Mouse (Mus musculus) myocyte (in vitro differentiated cells): ENCODE data around the gene Unkl.

Source experiments
- E2F4 ChIP-seq: IDR thresholded peaks from one replicate; pipeline ENCODE4 v1.6.1; 2011; ENCODE audit warnings: mild to moderate bottlenecking, control low read depth, moderate library complexity; ENCODE audit not compliant: insufficient read depth
- MYOG ChIP-seq, 3 experiments: IDR thresholded peaks; one replicate each; pipeline ENCODE4 v1.6.1; 2011; ENCODE audit warnings: control low read depth in 2 of 3, low read depth in 2 of 3, mild to moderate bottlenecking in 2 of 3; ENCODE audit not compliant: insufficient read length in 2 of 3, control insufficient read depth in 1 of 3, insufficient read depth in 1 of 3
- POLR2A ChIP-seq: IDR thresholded peaks from one replicate; pipeline ENCODE4 v1.6.1; 2011; ENCODE audit warnings: low read depth, mild to moderate bottlenecking, control low read depth, moderate library complexity; ENCODE audit not compliant: insufficient read length
- TCF12 ChIP-seq: IDR thresholded peaks from one replicate; pipeline ENCODE4 v1.6.1; 2011; ENCODE audit warnings: mild to moderate bottlenecking, control low read depth; ENCODE audit not compliant: poor library complexity, insufficient read depth, severe bottlenecking
- TCF3 ChIP-seq: IDR thresholded peaks from one replicate; pipeline ENCODE4 v1.6.1; 2011; ENCODE audit warnings: low read depth, control low read depth; ENCODE audit not compliant: insufficient read length
- USF1 ChIP-seq: IDR thresholded peaks from one replicate; pipeline ENCODE4 v1.6.1; 2011; ENCODE audit warnings: low read depth, mild to moderate bottlenecking, control low read depth, moderate library complexity

DNA sequence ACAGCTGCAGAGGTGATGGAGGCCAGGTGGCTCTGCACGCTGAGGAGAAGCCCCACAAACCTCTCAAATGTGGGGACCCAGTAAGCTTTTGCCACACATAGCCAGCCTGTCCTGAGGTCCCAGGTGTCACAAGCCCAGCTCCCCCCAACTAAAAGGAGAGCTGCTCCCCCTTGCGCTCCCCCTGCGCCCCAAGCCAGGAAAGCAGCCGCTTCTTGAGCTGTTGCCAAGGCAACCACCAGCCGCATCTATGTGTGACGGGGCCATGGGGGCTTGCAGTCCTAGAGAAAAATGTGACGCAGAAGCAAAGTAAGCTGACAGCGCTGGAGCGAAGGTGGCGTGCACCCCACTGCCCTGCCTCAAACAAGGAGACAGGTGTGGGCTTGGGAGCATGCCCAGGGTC is 65.6 kb downstream of the Unkl start:
- no peak for TF ChIP-seq POLR2A
- TF ChIP-seq USF1: no peak
- TF ChIP-seq E2F4: no peak
- no peak for TF ChIP-seq TCF12
- TF ChIP-seq TCF3: no peak
- no peak for TF ChIP-seq MYOG (IDR thresholded peaks at IDR 0.05; ENCODE audit: control insufficient read depth in 1 of 3, insufficient read depth in 1 of 3, insufficient read length in 2 of 3, low read depth in 2 of 3)
